Mouse (Mus musculus): ENCODE measurements around the gene Slc28a1. TPM values are rescaled to one million over a fixed set of nuclear protein-coding genes. Genes with fewer than 3 reads are reported as not detected.
A peak's percentile ranks its signal among the peaks of the same experiment; 100 is the strongest.
"Not testable (repeated sequence)": the region's sequence is repeated elsewhere in the genome, so short reads cannot be mapped to it uniquely, and the experiment has no call there.

The Slc28a1 gene
- polyA plus RNA-seq, 1 experiment from 2014 or later = 0.06 TPM

GRCm38 (mm10) chr7:81179494-81179893 is 64.9 kb downstream of the Slc28a1 start:
- Histone ChIP-seq H3K4me1 (ENCODE audit: insufficient read depth, low read depth, low read length) (no peaks in the 10 kb centered on the region), H3K9ac (replicated peaks; ENCODE audit: low read depth) (no peak overlapping the region), H3K4me3 (ENCODE audit: low read depth, low read length) (no peak overlapping the region), H3K27me3 (replicated peaks; ENCODE audit: insufficient read depth, low read length) (no peaks in the 10 kb centered on the region), H3K9me3 (ENCODE audit: low read length) (no peaks in the 10 kb centered on the region), H3K36me3 (ENCODE audit: insufficient read depth, low read length) (no peaks in the 10 kb centered on the region), H3K27ac (ENCODE audit: low read length) (no peak overlapping the region), H3K4me2 (replicated peaks; ENCODE audit: low read depth, low read length) (no peak overlapping the region)
- DNase-seq (ENCODE audit: low spot score) = no peak
- 56% methylated on average over 5 of the region's 5 CpGs for WGBS
- TF ChIP-seq CTCF (IDR thresholded peaks at IDR 0.05) (no peak), EP300 (IDR thresholded peaks at IDR 0.05) (no peak)
- ATAC-seq = peak; percentile 19

- H3K27ac ChIP-seq (ENCODE audit: low read length) = no peak overlapping the region
- H3K27me3 ChIP-seq (replicated peaks; ENCODE audit: insufficient read depth, low read length) = no peaks in the 10 kb centered on the region
- no peak overlapping the region for H3K4me3 ChIP-seq (ENCODE audit: low read depth, low read length)
- H3K4me2 ChIP-seq (replicated peaks; ENCODE audit: low read depth, low read length) = no peak overlapping the region
- H3K9ac ChIP-seq (replicated peaks; ENCODE audit: low read depth) = no peak overlapping the region
- WGBS = 77% methylated on average over 10 of the region's 10 CpGs
- no peaks in the 10 kb centered on the region for H3K9me3 ChIP-seq (ENCODE audit: low read length)
- TF ChIP-seq CTCF (IDR thresholded peaks at IDR 0.05) (no peak), EP300 (IDR thresholded peaks at IDR 0.05) (no peak)
- no peaks in the 10 kb centered on the region for H3K4me1 ChIP-seq (ENCODE audit: insufficient read depth, low read depth, low read length)
- DNase-seq (ENCODE audit: low spot score) (no peak), ATAC-seq (no peak)
- no peaks in the 10 kb centered on the region for H3K36me3 ChIP-seq (ENCODE audit: insufficient read depth, low read length)
Observed at GRCm38 (mm10) chr7:81182492-81183175, 68.0 kb downstream of the Slc28a1 start.

- Histone ChIP-seq H3K4me2 (replicated peaks; ENCODE audit: low read depth, low read length) (no peak overlapping the region), H3K9me3 (ENCODE audit: low read length) (no peaks in the 10 kb centered on the region), H3K4me1 (ENCODE audit: insufficient read depth, low read depth, low read length) (no peaks in the 10 kb centered on the region), H3K27ac (ENCODE audit: low read length) (no peak overlapping the region), H3K27me3 (replicated peaks; ENCODE audit: insufficient read depth, low read length) (no peaks in the 10 kb centered on the region), H3K36me3 (ENCODE audit: insufficient read depth, low read length) (no peaks in the 10 kb centered on the region), H3K9ac (replicated peaks; ENCODE audit: low read depth) (no peak overlapping the region), H3K4me3 (ENCODE audit: low read depth, low read length) (no peak overlapping the region)
- DNase-seq (ENCODE audit: low spot score) = no peak
- ATAC-seq = no peak
- TF ChIP-seq EP300 (IDR thresholded peaks at IDR 0.05) (no peak), CTCF (IDR thresholded peaks at IDR 0.05) (no peak)
Observed at GRCm38 (mm10) chr7:81183181-81183580, 68.6 kb downstream of the Slc28a1 start.

- 83% methylated on average over 2 of the region's 2 CpGs for WGBS
- Histone ChIP-seq H3K4me1 (ENCODE audit: insufficient read depth, low read depth, low read length) (no peaks in the 10 kb centered on the region), H3K4me3 (ENCODE audit: low read depth, low read length) (no peak overlapping the region), H3K36me3 (ENCODE audit: insufficient read depth, low read length) (no peaks in the 10 kb centered on the region), H3K27ac (ENCODE audit: low read length) (no peak overlapping the region), H3K4me2 (replicated peaks; ENCODE audit: low read depth, low read length) (no peak overlapping the region), H3K9me3 (ENCODE audit: low read length) (no peaks in the 10 kb centered on the region), H3K9ac (replicated peaks; ENCODE audit: low read depth) (no peak overlapping the region), H3K27me3 (replicated peaks; ENCODE audit: insufficient read depth, low read length) (no peaks in the 10 kb centered on the region)
- no peak for TF ChIP-seq EP300 (IDR thresholded peaks at IDR 0.05)
- no peak for TF ChIP-seq CTCF (IDR thresholded peaks at IDR 0.05)
- DNase-seq (ENCODE audit: low spot score) = no peak
- no peak for ATAC-seq
Observed at GRCm38 (mm10) chr7:81184136-81184535, 69.5 kb downstream of the Slc28a1 start.

GRCm38 (mm10) chr7:81184651-81185050 is 70.1 kb downstream of the Slc28a1 start:
- Histone ChIP-seq H3K27ac (ENCODE audit: low read length) (no peak overlapping the region), H3K4me3 (ENCODE audit: low read depth, low read length) (no peak overlapping the region), H3K27me3 (replicated peaks; ENCODE audit: insufficient read depth, low read length) (no peaks in the 10 kb centered on the region), H3K36me3 (ENCODE audit: insufficient read depth, low read length) (no peaks in the 10 kb centered on the region), H3K9ac (replicated peaks; ENCODE audit: low read depth) (no peak overlapping the region), H3K4me1 (ENCODE audit: insufficient read depth, low read depth, low read length) (no peaks in the 10 kb centered on the region), H3K4me2 (replicated peaks; ENCODE audit: low read depth, low read length) (no peak overlapping the region), H3K9me3 (ENCODE audit: low read length) (no peaks in the 10 kb centered on the region)
- WGBS = 81% methylated on average over 1 of the region's 1 CpGs
- ATAC-seq = no peak
- DNase-seq (ENCODE audit: low spot score) = no peak
- TF ChIP-seq CTCF (IDR thresholded peaks at IDR 0.05) = no peak
- no peak for TF ChIP-seq EP300 (IDR thresholded peaks at IDR 0.05)

GRCm38 (mm10) chr7:81186036-81186435 is 71.4 kb downstream of the Slc28a1 start:
- not testable (repeated sequence) for H3K9me3 ChIP-seq (ENCODE audit: low read length); H3K27me3 ChIP-seq (replicated peaks; ENCODE audit: insufficient read depth, low read length); H3K36me3 ChIP-seq (ENCODE audit: insufficient read depth, low read length); H3K27ac ChIP-seq (ENCODE audit: low read length); H3K9ac ChIP-seq (replicated peaks; ENCODE audit: low read depth); H3K4me1 ChIP-seq (ENCODE audit: insufficient read depth, low read depth, low read length); H3K4me2 ChIP-seq (replicated peaks; ENCODE audit: low read depth, low read length); DNase-seq (ENCODE audit: low spot score); ATAC-seq; H3K4me3 ChIP-seq (ENCODE audit: low read depth, low read length)

- Histone ChIP-seq H3K36me3 (ENCODE audit: insufficient read depth, low read length) (no peaks in the 10 kb centered on the region), H3K27me3 (replicated peaks; ENCODE audit: insufficient read depth, low read length) (no peaks in the 10 kb centered on the region), H3K4me1 (ENCODE audit: insufficient read depth, low read depth, low read length) (no peaks in the 10 kb centered on the region), H3K9me3 (ENCODE audit: low read length) (no peaks in the 10 kb centered on the region), H3K4me2 (replicated peaks; ENCODE audit: low read depth, low read length) (no peak overlapping the region), H3K27ac (ENCODE audit: low read length) (no peak overlapping the region), H3K4me3 (ENCODE audit: low read depth, low read length) (no peak overlapping the region), H3K9ac (replicated peaks; ENCODE audit: low read depth) (no peak overlapping the region)
- DNase-seq (ENCODE audit: low spot score) = no peak
- no peak for ATAC-seq
- TF ChIP-seq EP300 (IDR thresholded peaks at IDR 0.05) = no peak
- no peak for TF ChIP-seq CTCF (IDR thresholded peaks at IDR 0.05)
- 72% methylated on average over 9 of the region's 9 CpGs for WGBS
Observed at GRCm38 (mm10) chr7:81189180-81189579, 74.6 kb downstream of the Slc28a1 start.
